Mouse (Mus musculus): ENCODE measurements around the gene Adgrg5.

GRCm38 (mm10) chr8:94985023-94985422 is 61.5 kb downstream of the Adgrg5 start:
- TF ChIP-seq POLR2A (IDR thresholded peaks at IDR 0.05; ENCODE audit: borderline replicate concordance, extremely low read depth, low read depth, low read length) (no peak), CTCF (IDR thresholded peaks at IDR 0.05; ENCODE audit: insufficient read depth, low read length) (no peak)
